Mouse (Mus musculus) G1E-ER4 (cell line): ENCODE measurements around the gene Krt32. TPM values are rescaled to one million over a fixed set of nuclear protein-coding genes. Genes with fewer than 3 reads are reported as not detected.

ENCODE experiments used
- GATA1 ChIP-seq: IDR thresholded peaks from one replicate; pipeline ENCODE4 v1.8.0; 2012; ENCODE audit warnings: low read length, inconsistent platforms
- polyA plus RNA-seq: library from polyadenylated mRNA; stranded (reverse); fragments of >175 nt; gene quantifications from 2 replicates; pipeline ENCODE4 v1.2.3, GENCODE M21; 2012

Krt32 gene
- polyA plus RNA-seq, result not detected in 2 replicates

DNA sequence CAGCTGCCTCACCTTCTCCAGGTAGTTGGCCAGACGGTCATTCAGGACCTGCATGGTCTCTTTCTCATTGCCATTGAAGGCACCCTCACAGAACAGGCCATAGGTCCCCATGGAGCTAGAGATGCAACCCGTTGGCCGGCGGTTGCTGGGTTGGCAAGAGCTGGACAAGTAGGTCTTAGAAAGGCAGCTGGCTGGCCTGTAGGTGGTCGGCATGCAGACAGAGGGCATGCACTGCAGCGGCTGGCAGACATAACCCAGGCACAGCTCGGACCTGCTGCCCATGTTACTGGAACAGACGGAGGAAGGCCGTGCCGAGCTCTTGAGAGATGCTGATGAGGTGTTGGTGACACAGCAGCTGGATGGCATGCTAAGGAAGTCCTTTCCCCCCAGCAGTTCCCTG lies at the start of gene Krt32:
Gene Krt32 (minus strand): TSS at position 366 of the 400 bp plus-strand sequence.
- TF ChIP-seq GATA1, result no peak

DNA sequence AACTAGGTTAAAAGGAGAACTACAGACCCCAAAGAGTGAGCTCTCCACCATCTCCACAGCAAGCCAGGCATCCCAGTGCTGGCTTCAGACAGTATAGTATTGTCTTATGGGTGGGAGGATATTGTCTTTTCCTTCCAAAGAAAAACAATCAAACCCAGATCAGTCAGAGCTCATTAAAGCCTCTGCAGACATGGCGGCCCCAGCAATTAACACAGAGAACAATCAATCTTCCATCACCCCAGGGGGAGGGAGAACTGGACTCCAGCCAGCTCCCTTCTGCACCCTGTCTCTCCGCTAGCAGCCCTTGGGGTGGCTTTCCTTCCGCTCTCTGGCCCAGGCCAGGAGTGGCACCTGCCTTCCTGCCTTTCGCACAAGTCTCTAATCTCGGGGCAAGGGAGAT lies 49.7 kb upstream of the Krt32 start:
- no peak for TF ChIP-seq GATA1

GRCm38 (mm10) chr11:100136559-100136958 lies 48.5 kb upstream of the Krt32 start:
- TF ChIP-seq GATA1, result no peak

DNA sequence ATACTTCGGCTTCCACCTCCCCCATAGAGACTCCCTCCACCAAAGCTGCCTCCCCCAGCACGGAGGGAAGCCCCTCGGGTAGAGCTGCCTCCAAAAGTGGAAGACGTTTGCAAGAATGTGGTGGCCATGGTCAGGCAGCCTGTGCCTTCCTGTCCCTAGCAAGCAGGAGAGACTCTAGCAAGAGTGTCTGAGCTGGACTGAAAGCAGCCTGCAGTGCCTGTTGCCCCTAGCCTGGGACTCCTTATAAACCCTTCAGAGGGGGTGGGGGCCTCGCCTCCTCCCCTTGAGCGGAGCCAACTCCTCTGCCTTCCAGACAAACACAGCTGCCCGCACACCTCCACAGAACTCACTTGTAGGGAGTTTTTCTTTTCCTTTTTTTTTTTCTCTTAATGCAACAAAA lies 47.7 kb upstream of the Krt32 start, which contains the start of gene Krt15:
Gene Krt15 (minus strand): TSS at position 198 of the 400 bp plus-strand sequence.
- no peak for TF ChIP-seq GATA1

- no peak for TF ChIP-seq GATA1
Measured at GRCm38 (mm10) chr11:100124901-100125300, 36.9 kb upstream of the Krt32 start.

GRCm38 (mm10) chr11:100121466-100121865 lies 33.4 kb upstream of the Krt32 start, which contains the start of gene Krt13:
Krt13 (minus strand) TSS chr11:100121566.
- TF ChIP-seq GATA1, result no peak

GRCm38 (mm10) chr11:100120331-100120730 lies 32.3 kb upstream of the Krt32 start:
- TF ChIP-seq GATA1, result no peak

GRCm38 (mm10) chr11:100113742-100114029 lies 25.7 kb upstream of the Krt32 start:
- no peak for TF ChIP-seq GATA1

- no peak for TF ChIP-seq GATA1
Measured at GRCm38 (mm10) chr11:100112935-100113741, 25.1 kb upstream of the Krt32 start.

DNA sequence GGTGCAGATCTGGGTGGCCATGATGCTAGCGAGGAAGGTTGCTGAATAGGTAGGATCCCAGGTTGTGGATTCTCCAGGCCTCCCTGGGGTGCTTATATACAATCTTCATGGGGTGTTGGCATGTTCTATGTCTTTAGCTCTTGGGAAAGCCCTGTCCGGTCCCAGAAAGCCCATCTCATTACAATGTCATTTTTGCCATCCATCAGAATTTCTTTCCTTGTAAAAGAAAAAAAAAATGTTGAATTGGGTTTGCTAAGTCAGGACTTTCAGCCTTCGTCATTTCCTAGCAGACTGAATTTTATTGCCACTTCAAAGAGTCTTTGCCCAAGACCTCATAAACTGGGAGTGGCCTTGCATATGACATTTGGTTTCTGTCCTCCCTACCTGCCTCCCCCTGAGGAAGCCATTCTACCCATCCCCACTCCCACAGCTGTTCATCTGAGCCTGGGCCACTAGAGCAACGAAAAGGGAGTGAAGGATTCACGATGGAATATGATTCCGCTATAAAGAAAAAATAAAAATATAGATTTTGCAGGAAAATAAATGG lies 17.6 kb upstream of the Krt32 start, which contains the start of gene Krt36:
Gene Krt36 (minus strand): TSS at position 51 of the 547 bp plus-strand sequence.
- no peak for TF ChIP-seq GATA1

GRCm38 (mm10) chr11:100102693-100103429 lies 14.8 kb upstream of the Krt32 start:
- TF ChIP-seq GATA1, result no peak

DNA sequence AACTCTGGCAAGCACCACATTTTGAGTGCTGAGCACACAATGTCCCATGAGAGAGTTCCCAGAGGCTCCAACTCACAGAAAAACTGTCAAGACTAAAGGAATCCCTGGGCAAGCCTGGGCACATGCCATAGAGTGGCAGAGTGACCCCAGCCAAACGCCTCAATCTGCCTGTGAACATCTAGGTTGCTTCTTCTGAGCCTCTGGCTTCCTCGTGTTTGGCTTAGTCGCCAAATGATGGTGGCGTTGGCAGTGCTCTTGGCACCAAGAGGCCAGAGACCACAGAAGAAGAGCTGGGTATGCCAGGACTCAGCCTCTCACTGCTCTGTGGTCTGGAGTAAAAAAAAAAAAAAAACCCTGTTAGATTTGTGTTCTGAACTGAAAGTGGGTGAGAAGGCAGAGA lies 12.4 kb upstream of the Krt32 start:
- no peak for TF ChIP-seq GATA1

DNA sequence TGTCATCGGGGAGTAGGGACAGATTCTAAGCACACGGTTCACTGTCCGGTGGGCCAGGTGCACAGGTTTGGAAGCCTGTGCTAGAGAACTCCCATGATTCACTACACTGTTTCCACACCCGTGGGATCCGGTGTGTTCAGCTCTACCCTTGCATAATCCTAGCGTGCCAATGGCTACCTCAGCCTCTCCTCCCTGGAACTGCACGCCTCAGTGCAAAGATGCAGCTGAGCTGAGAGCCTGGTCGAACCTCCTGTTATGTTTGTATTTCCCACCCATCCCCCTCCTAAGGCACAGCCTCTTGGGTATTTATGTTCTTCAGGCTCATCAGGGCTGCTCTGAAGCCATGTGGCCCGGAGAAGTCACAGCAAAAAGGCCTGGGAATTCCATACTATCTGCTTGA lies 9.8 kb upstream of the Krt32 start:
- no peak for TF ChIP-seq GATA1

- TF ChIP-seq GATA1, result no peak
Measured at GRCm38 (mm10) chr11:100096141-100096540, 8.1 kb upstream of the Krt32 start, which contains the start of gene Krt35. Krt35 (minus strand) TSS chr11:100096241.

DNA sequence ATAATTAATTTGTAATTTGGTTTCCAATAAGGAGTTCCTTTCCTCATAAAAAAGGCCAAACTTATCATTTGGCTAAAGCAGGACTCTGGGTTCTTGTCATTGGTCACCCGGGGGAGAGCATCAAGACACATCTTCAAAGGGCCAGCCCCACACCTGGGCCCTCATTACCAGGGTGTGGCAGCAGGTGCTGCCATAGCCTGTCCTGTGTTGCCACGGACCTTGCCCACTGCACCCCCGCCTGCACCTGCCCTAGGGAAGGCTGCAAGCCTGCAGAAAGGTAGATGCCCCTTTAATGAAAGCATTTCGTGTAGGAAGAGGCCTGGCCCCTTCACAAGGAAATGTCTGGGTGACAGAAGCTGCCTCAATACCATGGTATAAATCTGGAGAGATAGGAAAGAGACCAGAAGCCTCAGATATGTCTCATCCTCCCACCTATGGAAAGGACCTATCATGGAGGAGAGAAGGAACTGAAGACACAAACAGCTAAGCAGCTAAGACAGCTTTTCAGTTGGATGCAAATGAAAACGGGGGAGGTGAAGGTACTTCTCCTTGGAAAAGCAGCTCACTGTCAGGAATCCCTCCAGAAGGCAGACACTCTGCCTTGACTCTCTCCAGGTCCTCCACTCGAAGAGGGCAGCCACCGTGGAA lies 476 bp upstream of the Krt32 start:
- TF ChIP-seq GATA1, result no peak

DNA sequence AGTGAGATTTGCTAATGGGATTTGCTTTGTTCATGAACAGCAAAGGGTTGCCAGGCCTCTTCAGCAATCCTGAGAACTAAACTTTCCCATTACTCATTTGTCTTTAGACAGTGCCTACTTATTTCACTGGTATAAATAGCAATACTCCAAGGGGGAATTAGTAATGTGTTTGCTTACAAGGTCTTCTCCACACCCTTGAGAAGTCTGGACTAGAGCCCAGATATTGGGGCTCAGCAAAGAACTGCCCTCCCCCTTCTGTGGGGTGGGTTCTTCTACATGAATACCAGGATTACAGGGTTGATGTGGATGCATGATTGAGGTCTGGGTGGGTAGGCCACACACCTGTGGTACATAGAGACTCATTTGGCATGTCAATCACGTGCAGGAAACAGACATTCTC lies 14.2 kb downstream of the Krt32 start:
- TF ChIP-seq GATA1, result no peak
